Mouse (Mus musculus) testis, adult 2 months (tissue): ENCODE data around the gene Supt3.

ENCODE experiments used
- CTCF ChIP-seq: fragments of 200-500 bp; IDR thresholded peaks from 2 replicates; pipeline ENCODE4 v1.5.1; 2012; ENCODE audit warnings: low read depth, mild to moderate bottlenecking, inconsistent platforms, low read length, moderate library complexity; ENCODE audit not compliant: control insufficient read depth, insufficient read depth, insufficient replicate concordance
- POLR2A ChIP-seq: fragments of 200-500 bp; IDR thresholded peaks from 2 replicates; pipeline ENCODE4 v1.6.1; 2012; ENCODE audit warnings: low read depth, mild to moderate bottlenecking, inconsistent platforms, low read length, moderate library complexity; ENCODE audit not compliant: control insufficient read depth

GRCm38 (mm10) chr17:45053371-45053770, 276.4 kb downstream of the Supt3 start:
- TF ChIP-seq CTCF (no peak), POLR2A (no peak)
